Mouse (Mus musculus) MEL (cell line): ENCODE results near the gene Olfr1109. TPM values are rescaled to one million over a fixed set of nuclear protein-coding genes. Genes with fewer than 3 reads are reported as not detected.

ENCODE experiments used
- DNase-seq: peaks from one replicate; pipeline ENCODE4 v3.0.0; 2011; ENCODE audit warnings: low read depth, low spot score
- H3K27ac ChIP-seq: 2 replicates; pipeline ENCODE4 v1.5.1; 2012; ENCODE audit warnings: low read depth, mild to moderate bottlenecking, control low read depth, low read length, moderate library complexity; ENCODE audit not compliant: control insufficient read depth
- H3K27me3 ChIP-seq, 2 experiments: fragments of 150-350 bp in 1 of 2; sonication (generic) in 1 of 2; 2 replicates each; pipeline ENCODE4 v1.6.1; 2012; ENCODE audit warnings: low read length in 2 of 2, mild to moderate bottlenecking in 2 of 2, improper control_type of control experiment in 1 of 2, moderate library complexity in 1 of 2; ENCODE audit not compliant: insufficient read depth in 2 of 2, control insufficient read depth in 1 of 2
- H3K36me3 ChIP-seq, 2 experiments: 2 replicates each; pipeline ENCODE4 v1.6.1; 2012 to 2014; ENCODE audit warnings: low read length in 2 of 2, improper control_type of control experiment in 1 of 2, inconsistent platforms in 1 of 2, mild to moderate bottlenecking in 1 of 2; ENCODE audit not compliant: insufficient read depth in 2 of 2, control insufficient read depth in 1 of 2
- H3K4me1 ChIP-seq, 2 experiments: fragments of 150-350 bp in 1 of 2; sonication (generic) in 1 of 2; 2 replicates each; pipeline ENCODE4 v1.6.1; 2012; ENCODE audit warnings: low read length in 2 of 2, improper control_type of control experiment in 1 of 2, mild to moderate bottlenecking in 1 of 2; ENCODE audit not compliant: insufficient read depth in 2 of 2, control insufficient read depth in 1 of 2
- H3K4me3 ChIP-seq, 2 experiments: fragments of 150-350 bp in 1 of 2; sonication (generic) in 1 of 2; 2 replicates each; pipeline ENCODE4 v1.5.1; 2012; ENCODE audit warnings: low read depth in 2 of 2, low read length in 2 of 2, mild to moderate bottlenecking in 2 of 2, moderate library complexity in 2 of 2, control low read depth in 1 of 2, improper control_type of control experiment in 1 of 2; ENCODE audit not compliant: control insufficient read depth in 1 of 2, insufficient read depth in 1 of 2
- H3K79me2 ChIP-seq: 2 replicates; pipeline ENCODE4 v1.6.1; 2012; ENCODE audit warnings: mild to moderate bottlenecking, low read length, moderate library complexity; ENCODE audit not compliant: control insufficient read depth, poor library complexity, insufficient read depth
- H3K9ac ChIP-seq: 2 replicates; pipeline ENCODE4 v1.6.1; 2012; ENCODE audit warnings: low read depth, mild to moderate bottlenecking, control low read depth, low read length, moderate library complexity; ENCODE audit not compliant: control insufficient read depth, poor library complexity, severe bottlenecking
- H3K9me3 ChIP-seq: fragments of 150-350 bp; sonication (generic); replicated peaks from 2 replicates; pipeline ENCODE4 v1.6.1; 2012; ENCODE audit warnings: mild to moderate bottlenecking, low read length, improper control_type of control experiment, moderate library complexity; ENCODE audit not compliant: insufficient read depth
- BHLHE40 ChIP-seq: IDR thresholded peaks from 2 replicates; pipeline ENCODE4 v1.6.1; 2012; ENCODE audit warnings: low read depth, mild to moderate bottlenecking, inconsistent platforms, low read length, improper control_type of control experiment, borderline replicate concordance
- CHD2 ChIP-seq: IDR thresholded peaks from 2 replicates; pipeline ENCODE4 v1.6.1; 2011; ENCODE audit warnings: low read length, improper control_type of control experiment
- CTCF ChIP-seq, 3 experiments: IDR thresholded peaks in 2 of 3; conservative IDR thresholded peaks in 1 of 3; 2 replicates each; pipeline ENCODE4 v1.5.1; 2011 to 2012; ENCODE audit warnings: low read length in 3 of 3, low read depth in 2 of 3, mild to moderate bottlenecking in 2 of 3, improper control_type of control experiment in 1 of 3, inconsistent platforms in 1 of 3, mixed read lengths in 1 of 3, moderate library complexity in 1 of 3; ENCODE audit not compliant: control insufficient read depth in 1 of 3, insufficient read depth in 1 of 3, poor library complexity in 1 of 3, severe bottlenecking in 1 of 3
- ELF1 ChIP-seq: IDR thresholded peaks from 2 replicates; pipeline ENCODE4 v1.6.1; 2014; ENCODE audit warnings: low read depth, mild to moderate bottlenecking, inconsistent platforms, low read length, improper control_type of control experiment, moderate library complexity
- EP300 ChIP-seq, 2 experiments: IDR thresholded peaks; 2 replicates each; pipeline ENCODE4 v1.6.1; 2011; ENCODE audit warnings: improper control_type of control experiment in 2 of 2, low read length in 2 of 2, low read depth in 1 of 2, mild to moderate bottlenecking in 1 of 2
- ETS1 ChIP-seq: IDR thresholded peaks from 2 replicates; pipeline ENCODE4 v1.6.1; 2012; ENCODE audit warnings: low read depth, mild to moderate bottlenecking, inconsistent platforms, low read length, improper control_type of control experiment, moderate library complexity
- GABPA ChIP-seq: IDR thresholded peaks from 2 replicates; pipeline ENCODE4 v1.6.1; 2012; ENCODE audit warnings: low read depth, mild to moderate bottlenecking, inconsistent platforms, low read length, improper control_type of control experiment, moderate library complexity
- JUND ChIP-seq: IDR thresholded peaks from 2 replicates; pipeline ENCODE4 v1.6.1; 2011; ENCODE audit warnings: low read depth, mild to moderate bottlenecking, improper control_type of control experiment, low read length
- KAT2A ChIP-seq: conservative IDR thresholded peaks from 2 replicates; pipeline ENCODE4 v1.6.1; 2012; ENCODE audit warnings: low read depth, low read length, improper control_type of control experiment, inconsistent platforms
- MAFK ChIP-seq: IDR thresholded peaks from 2 replicates; pipeline ENCODE4 v1.6.1; 2011; ENCODE audit warnings: low read depth, mild to moderate bottlenecking, low read length, improper control_type of control experiment, borderline replicate concordance
- MAX ChIP-seq: IDR thresholded peaks from 2 replicates; pipeline ENCODE4 v1.6.1; 2011; ENCODE audit warnings: low read length, improper control_type of control experiment
- MAZ ChIP-seq: IDR thresholded peaks from 2 replicates; pipeline ENCODE4 v1.6.1; 2012; ENCODE audit warnings: low read depth, mild to moderate bottlenecking, inconsistent platforms, low read length, improper control_type of control experiment
- MYB ChIP-seq: IDR thresholded peaks from 2 replicates; pipeline ENCODE4 v1.6.1; 2011; ENCODE audit warnings: mild to moderate bottlenecking, low read depth, low read length, improper control_type of control experiment
- MYC ChIP-seq: IDR thresholded peaks from 2 replicates; pipeline ENCODE4 v1.6.1; 2011; ENCODE audit warnings: low read depth, mild to moderate bottlenecking, low read length, improper control_type of control experiment, moderate library complexity
- NRF1 ChIP-seq: IDR thresholded peaks from 2 replicates; pipeline ENCODE4 v1.6.1; 2014; ENCODE audit warnings: low read depth, mild to moderate bottlenecking, inconsistent platforms, low read length, improper control_type of control experiment, moderate library complexity; ENCODE audit not compliant: poor library complexity, insufficient read depth, severe bottlenecking
- POLR2AphosphoS2 ChIP-seq: IDR thresholded peaks from 2 replicates; pipeline ENCODE4 v1.6.1; 2011; ENCODE audit warnings: low read length, improper control_type of control experiment
- TAL1 ChIP-seq: IDR thresholded peaks from 2 replicates; pipeline ENCODE4 v1.6.1; 2012; ENCODE audit warnings: mild to moderate bottlenecking, inconsistent platforms, low read length, moderate library complexity, mixed read lengths
- TBP ChIP-seq: IDR thresholded peaks from 2 replicates; pipeline ENCODE4 v1.8.0; 2011; ENCODE audit warnings: low read depth, low read length, improper control_type of control experiment
- TCF12 ChIP-seq: IDR thresholded peaks from 2 replicates; pipeline ENCODE4 v1.6.1; 2014; ENCODE audit warnings: low read depth, mild to moderate bottlenecking, inconsistent platforms, low read length, improper control_type of control experiment, moderate library complexity
- USF1 ChIP-seq: IDR thresholded peaks from 2 replicates; pipeline ENCODE4 v1.6.1; 2014; ENCODE audit warnings: low read depth, mild to moderate bottlenecking, inconsistent platforms, low read length, improper control_type of control experiment, moderate library complexity
- USF2 ChIP-seq, 2 experiments: IDR thresholded peaks; 2 replicates each; pipeline ENCODE4 v1.6.1; 2011 to 2012; ENCODE audit warnings: improper control_type of control experiment in 2 of 2, low read length in 2 of 2, borderline replicate concordance in 1 of 2, inconsistent platforms in 1 of 2, low read depth in 1 of 2, mild to moderate bottlenecking in 1 of 2; ENCODE audit not compliant: insufficient read depth in 1 of 2
- ZC3H11A ChIP-seq: IDR thresholded peaks from 2 replicates; pipeline ENCODE4 v1.6.1; 2012; ENCODE audit warnings: low read depth, mild to moderate bottlenecking, inconsistent platforms, low read length, improper control_type of control experiment
- ZKSCAN1 ChIP-seq: IDR thresholded peaks from 2 replicates; pipeline ENCODE4 v1.6.1; 2012; ENCODE audit warnings: low read depth, mild to moderate bottlenecking, inconsistent platforms, low read length, improper control_type of control experiment, moderate library complexity
- ZMIZ1 ChIP-seq: IDR thresholded peaks from 2 replicates; pipeline ENCODE4 v1.6.1; 2012; ENCODE audit warnings: low read depth, mild to moderate bottlenecking, inconsistent platforms, low read length, improper control_type of control experiment, moderate library complexity
- ZNF384 ChIP-seq: IDR thresholded peaks from 2 replicates; pipeline ENCODE4 v1.6.1; 2012; ENCODE audit warnings: low read depth, mild to moderate bottlenecking, inconsistent platforms, low read length, improper control_type of control experiment
- polyA plus RNA-seq, 2 experiments: library from polyadenylated mRNA; stranded (reverse) in 1 of 2; unstranded in 1 of 2; fragments of >175 nt in 1 of 2; fragments of >200 nt in 1 of 2; gene quantifications; 2 replicates each; pipeline versions ENCODE4 v1.2.1 to v1.2.4; 2012; ENCODE audit warnings: low replicate concordance in 2 of 2, low read depth in 1 of 2; ENCODE audit not compliant: insufficient read length in 2 of 2, insufficient read depth in 1 of 2, missing spikeins in 1 of 2
- total RNA-seq: library from RNA; depleted of rRNA; stranded (reverse); fragments of 300-350 nt; gene quantifications from 2 replicates; pipeline ENCODE4 v1.2.3, GENCODE M21; 2012; rRNA removed

Gene Olfr1109
- total RNA-seq (not detected in 2 replicates), polyA plus RNA-seq (not detected)

DNA sequence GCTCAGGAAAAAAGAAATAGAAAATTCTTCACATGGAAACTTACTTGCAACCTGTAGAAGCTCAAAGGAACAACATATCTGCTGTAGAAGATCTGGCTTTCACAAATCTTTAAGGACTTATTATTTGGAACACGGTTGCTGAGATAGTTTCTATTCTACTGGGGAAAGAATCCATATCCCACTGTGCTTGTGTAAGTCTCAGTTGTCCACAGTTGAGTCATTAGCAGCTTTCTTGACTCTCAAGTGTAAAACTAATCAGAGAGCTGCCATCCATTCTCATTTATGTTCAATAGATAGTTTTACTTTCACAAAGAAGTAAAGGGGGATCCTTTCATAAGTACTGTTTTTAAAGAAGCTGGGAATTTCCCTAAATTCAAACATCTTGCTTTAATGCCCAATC lies at the start of gene Olfr1109:
Olfr1109 (minus strand) TSS at position 101 of the 400 bp plus-strand sequence.
- DNase-seq: no peak
- Histone ChIP-seq H3K4me3 (no peak within 1 kb of the TSS), H3K9me3 (no peaks in the 10 kb centered on the region), H3K36me3 (no peaks in the 10 kb centered on the region), H3K27ac (no peak within 1 kb of the TSS), H3K27me3 (no peaks in the 10 kb centered on the region), H3K9ac (no peak within 1 kb of the TSS), H3K4me1 (no peaks in the 10 kb centered on the region), H3K79me2 (no peaks in the 10 kb centered on the region)
- TF ChIP-seq POLR2AphosphoS2 (no peak), USF1 (no peak), BHLHE40 (no peak), MAZ (no peak), ELF1 (no peak), CHD2 (no peak), TCF12 (no peak), JUND (no peak), MAX (no peak), NRF1 (no peak), ZMIZ1 (no peak), EP300 (IDR thresholded peaks at IDR 0.05; ENCODE audit: low read depth in 1 of 2, low read length in 2 of 2) (no peak), USF2 (IDR thresholded peaks at IDR 0.05; ENCODE audit: borderline replicate concordance in 1 of 2, insufficient read depth in 1 of 2, low read depth in 1 of 2, low read length in 2 of 2) (no peak), CTCF (IDR thresholded peaks at IDR 0.05 in 2 of 3, conservative IDR thresholded peaks at IDR 0.05 in 1 of 3; ENCODE audit: control insufficient read depth in 1 of 3, insufficient read depth in 1 of 3, low read depth in 2 of 3, low read length in 3 of 3, poor library complexity in 1 of 3, severe bottlenecking in 1 of 3) (no peak), ZC3H11A (no peak), GABPA (no peak)

DNA sequence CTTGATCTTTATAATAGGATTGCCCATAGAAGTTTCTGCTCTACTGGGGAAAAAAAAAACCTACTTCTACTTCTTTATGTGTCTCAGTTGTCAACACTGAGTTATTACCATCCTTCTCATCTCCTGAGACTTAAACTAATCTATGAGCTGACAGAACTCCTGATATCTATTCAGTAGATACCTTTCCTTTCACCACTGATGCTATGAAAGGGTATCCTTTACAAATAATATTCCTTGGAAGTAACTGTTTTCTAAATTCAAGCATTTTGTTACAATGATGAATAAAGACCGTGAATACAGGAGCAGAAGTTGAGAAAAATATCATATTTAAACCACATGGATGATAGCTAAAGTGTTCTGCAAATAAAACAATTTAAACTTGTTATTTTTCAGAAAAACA lies 44.4 kb upstream of the Olfr1109 start, which contains the start of gene Olfr1110:
Olfr1110 (minus strand) TSS at position 101 of the 400 bp plus-strand sequence.
- Histone ChIP-seq H3K4me3 (no peak within 1 kb of the TSS), H3K27me3 (no peaks in the 10 kb centered on the region), H3K79me2 (no peaks in the 10 kb centered on the region), H3K9ac (no peak within 1 kb of the TSS), H3K9me3 (no peaks in the 10 kb centered on the region), H3K36me3 (no peaks in the 10 kb centered on the region), H3K27ac (no peak within 1 kb of the TSS), H3K4me1 (no peaks in the 10 kb centered on the region)
- TF ChIP-seq MAZ (no peak), MAFK (no peak), TBP (no peak), TAL1 (no peak), KAT2A (no peak), ZNF384 (no peak), CHD2 (no peak), ETS1 (no peak), ELF1 (no peak), NRF1 (no peak), MYC (no peak), ZKSCAN1 (no peak), USF1 (no peak), GABPA (no peak), MAX (no peak), MYB (no peak)
- DNase-seq: no peak
